Mouse (Mus musculus): ENCODE results near the gene C2cd5. TPM values are rescaled to one million over a fixed set of nuclear protein-coding genes. Genes with fewer than 3 reads are reported as not detected.

Gene C2cd5
- polyA plus RNA-seq, 1 experiment: 16.7 TPM

GRCm38 (mm10) chr6:143125721-143126120 is 25.8 kb upstream of the C2cd5 start:
- no peak for DNase-seq
- H3K4me1 ChIP-seq (ENCODE audit: control insufficient read depth, insufficient read depth, low read length): no peaks in the 10 kb centered on the region
- no peak for TF ChIP-seq POLR2A (IDR thresholded peaks at IDR 0.05; ENCODE audit: borderline replicate concordance, extremely low read depth, low read depth, low read length)
- no peak for TF ChIP-seq CTCF (IDR thresholded peaks at IDR 0.05; ENCODE audit: insufficient read depth, low read length)
- no peak overlapping the region for H3K4me3 ChIP-seq (replicated peaks; ENCODE audit: extremely low read depth, low read depth, low read length)

- H3K4me1 ChIP-seq (ENCODE audit: control insufficient read depth, insufficient read depth, low read length): peaks cover 8% of the 10 kb centered on the region; the same call in 1 of the 2 replicates
- 92% methylated on average over 6 of the region's 6 CpGs for WGBS
- H3K4me3 ChIP-seq (replicated peaks; ENCODE audit: extremely low read depth, low read depth, low read length): no peak overlapping the region
- no peak for DNase-seq
- TF ChIP-seq CTCF (IDR thresholded peaks at IDR 0.05; ENCODE audit: insufficient read depth, low read length): no peak
- no peak for TF ChIP-seq POLR2A (IDR thresholded peaks at IDR 0.05; ENCODE audit: borderline replicate concordance, extremely low read depth, low read depth, low read length)
These were observed 19.4 kb upstream of the C2cd5 start for GRCm38 (mm10) chr6:143119325-143119724.

DNA sequence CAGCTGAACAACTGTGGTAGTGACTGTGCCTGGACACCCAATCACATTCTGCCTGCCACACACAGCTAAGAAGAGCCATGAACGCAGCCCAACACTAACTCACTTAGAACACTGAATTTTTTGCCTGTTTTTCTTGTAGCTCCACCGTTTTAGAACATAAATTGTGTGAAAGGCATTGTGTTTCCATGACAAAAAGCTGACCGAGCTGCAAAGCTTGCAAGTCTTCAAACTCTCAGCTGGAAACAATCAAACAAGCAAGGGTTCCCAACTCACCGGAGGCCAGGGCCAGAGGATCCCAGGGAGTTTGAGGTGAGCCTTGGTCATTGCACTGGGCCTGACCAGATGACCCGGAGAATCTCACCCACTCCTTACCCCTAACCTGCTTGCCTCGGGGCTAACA is 16.8 kb upstream of the C2cd5 start:
- 71% methylated on average over 6 of the region's 6 CpGs for WGBS

DNA sequence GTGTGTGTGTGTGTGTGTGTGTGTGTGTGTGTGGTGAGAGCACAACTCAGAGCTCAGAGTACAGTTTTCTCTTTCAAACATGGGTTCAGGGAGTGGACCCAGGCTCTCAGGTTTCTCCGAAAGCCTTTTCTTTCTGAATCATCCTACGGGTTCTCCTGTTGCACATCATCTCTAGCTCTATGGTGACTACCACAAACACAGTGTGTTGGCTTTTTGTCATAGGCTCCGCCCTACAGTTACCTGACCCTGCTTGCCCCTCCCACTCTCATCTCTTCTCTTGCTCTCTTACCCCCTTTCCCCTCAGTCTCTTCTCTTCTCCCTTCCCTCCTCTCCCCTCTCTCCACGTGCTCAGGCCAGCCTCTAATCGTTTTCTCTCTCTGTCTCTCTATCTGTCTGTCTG is 15.6 kb upstream of the C2cd5 start:
- no peak for DNase-seq
- Histone ChIP-seq H3K4me3 (replicated peaks; ENCODE audit: extremely low read depth, low read depth, low read length) (no peak overlapping the region), H3K4me1 (ENCODE audit: control insufficient read depth, insufficient read depth, low read length) (peaks cover 8% of the 10 kb centered on the region; the same call in 1 of the 2 replicates)
- TF ChIP-seq CTCF (IDR thresholded peaks at IDR 0.05; ENCODE audit: insufficient read depth, low read length): no peak
- TF ChIP-seq POLR2A (IDR thresholded peaks at IDR 0.05; ENCODE audit: borderline replicate concordance, extremely low read depth, low read depth, low read length): no peak
- WGBS: 63% methylated on average over 5 of the region's 5 CpGs

More for the DNA sequence above, 16.8 kb upstream of the C2cd5 start:
- Histone ChIP-seq H3K4me1 (ENCODE audit: control insufficient read depth, insufficient read depth, low read length) (peaks cover 8% of the 10 kb centered on the region; the same call in 1 of the 2 replicates), H3K4me3 (replicated peaks; ENCODE audit: extremely low read depth, low read depth, low read length) (no peak overlapping the region)
- no peak for DNase-seq
- TF ChIP-seq POLR2A (IDR thresholded peaks at IDR 0.05; ENCODE audit: borderline replicate concordance, extremely low read depth, low read depth, low read length): no peak
- TF ChIP-seq CTCF (IDR thresholded peaks at IDR 0.05; ENCODE audit: insufficient read depth, low read length): no peak

GRCm38 (mm10) chr6:143115011-143115445 is 15.1 kb upstream of the C2cd5 start:
- DNase-seq: no peak
- TF ChIP-seq POLR2A (IDR thresholded peaks at IDR 0.05; ENCODE audit: borderline replicate concordance, extremely low read depth, low read depth, low read length) (no peak), CTCF (IDR thresholded peaks at IDR 0.05; ENCODE audit: insufficient read depth, low read length) (no peak)
- H3K4me3 ChIP-seq (replicated peaks; ENCODE audit: extremely low read depth, low read depth, low read length): no peak overlapping the region
- H3K4me1 ChIP-seq (ENCODE audit: control insufficient read depth, insufficient read depth, low read length): peaks cover 8% of the 10 kb centered on the region; the same call in 1 of the 2 replicates
- WGBS: 22% methylated on average over 9 of the region's 9 CpGs

- TF ChIP-seq CTCF (IDR thresholded peaks at IDR 0.05; ENCODE audit: insufficient read depth, low read length): 0 out of 2 replicates have a peak, but pooled peaks have one; percentile 23
- TF ChIP-seq POLR2A (IDR thresholded peaks at IDR 0.05; ENCODE audit: borderline replicate concordance, extremely low read depth, low read depth, low read length): no peak
- Histone ChIP-seq H3K4me1 (ENCODE audit: control insufficient read depth, insufficient read depth, low read length) (peaks cover 8% of the 10 kb centered on the region; the same call in 1 of the 2 replicates), H3K4me3 (replicated peaks; ENCODE audit: extremely low read depth, low read depth, low read length) (no peak overlapping the region)
- no peak for DNase-seq
- WGBS: 22% methylated on average over 2 of the region's 2 CpGs
These were observed 14.6 kb upstream of the C2cd5 start for GRCm38 (mm10) chr6:143114556-143114955.

- DNase-seq: no peak
- Histone ChIP-seq H3K4me1 (ENCODE audit: control insufficient read depth, insufficient read depth, low read length) (peaks cover 8% of the 10 kb centered on the region; the same call in 1 of the 2 replicates), H3K4me3 (replicated peaks; ENCODE audit: extremely low read depth, low read depth, low read length) (no peak overlapping the region)
- 78% methylated on average over 7 of the region's 7 CpGs for WGBS
- TF ChIP-seq POLR2A (IDR thresholded peaks at IDR 0.05; ENCODE audit: borderline replicate concordance, extremely low read depth, low read depth, low read length): no peak
- no peak for TF ChIP-seq CTCF (IDR thresholded peaks at IDR 0.05; ENCODE audit: insufficient read depth, low read length)
These were observed 10.4 kb upstream of the C2cd5 start for GRCm38 (mm10) chr6:143110371-143110770.

- TF ChIP-seq POLR2A (IDR thresholded peaks at IDR 0.05; ENCODE audit: borderline replicate concordance, extremely low read depth, low read depth, low read length): no peak
- no peak for TF ChIP-seq CTCF (IDR thresholded peaks at IDR 0.05; ENCODE audit: insufficient read depth, low read length)
These were observed 9.8 kb upstream of the C2cd5 start for GRCm38 (mm10) chr6:143109622-143110218.

GRCm38 (mm10) chr6:143108031-143108430 is 8.1 kb upstream of the C2cd5 start:
- H3K4me1 ChIP-seq (ENCODE audit: control insufficient read depth, insufficient read depth, low read length): no peaks in the 10 kb centered on the region
- TF ChIP-seq POLR2A (IDR thresholded peaks at IDR 0.05; ENCODE audit: borderline replicate concordance, extremely low read depth, low read depth, low read length): no peak
- TF ChIP-seq CTCF (IDR thresholded peaks at IDR 0.05; ENCODE audit: insufficient read depth, low read length): no peak
- no peak for DNase-seq
- H3K4me3 ChIP-seq (replicated peaks; ENCODE audit: extremely low read depth, low read depth, low read length): no peak overlapping the region
- 81% methylated on average over 13 of the region's 13 CpGs for WGBS

More at GRCm38 (mm10) chr6:143109622-143110218, 9.8 kb upstream of the C2cd5 start:
- H3K4me3 ChIP-seq (replicated peaks; ENCODE audit: extremely low read depth, low read depth, low read length): no peak overlapping the region
- no peak for DNase-seq
- H3K4me1 ChIP-seq (ENCODE audit: control insufficient read depth, insufficient read depth, low read length): peaks cover 2% of the 10 kb centered on the region; the same call in 1 of the 2 replicates
- 72% methylated on average over 16 of the region's 16 CpGs for WGBS

DNA sequence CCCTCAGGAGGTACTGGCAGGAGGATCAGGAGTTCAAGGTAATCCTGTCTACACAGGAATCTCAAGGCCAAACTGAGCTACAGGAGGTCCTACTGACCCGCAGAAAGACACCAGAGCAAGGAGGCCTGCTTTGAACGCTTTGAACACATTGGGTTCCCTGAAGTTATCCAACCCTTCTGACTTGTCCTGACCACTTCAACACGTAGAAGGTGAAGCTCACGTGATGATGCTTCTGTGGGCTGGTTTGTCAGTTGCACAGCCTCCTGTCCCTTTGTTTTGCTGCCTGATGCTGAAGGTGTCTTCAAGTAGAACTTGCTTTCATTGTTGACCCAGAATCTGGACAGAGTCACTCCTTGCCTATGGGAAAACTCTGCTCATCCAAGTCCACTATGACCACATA is 7.7 kb upstream of the C2cd5 start:
- TF ChIP-seq POLR2A (IDR thresholded peaks at IDR 0.05; ENCODE audit: borderline replicate concordance, extremely low read depth, low read depth, low read length): no peak
- no peak for TF ChIP-seq CTCF (IDR thresholded peaks at IDR 0.05; ENCODE audit: insufficient read depth, low read length)
- Histone ChIP-seq H3K4me1 (ENCODE audit: control insufficient read depth, insufficient read depth, low read length) (no peaks in the 10 kb centered on the region), H3K4me3 (replicated peaks; ENCODE audit: extremely low read depth, low read depth, low read length) (no peak overlapping the region)
- DNase-seq: no peak
- WGBS: 85% methylated on average over 4 of the region's 4 CpGs

Measured in lung, adult 2 months (tissue).